Mouse (Mus musculus) myocyte (in vitro differentiated cells): ENCODE measurements around the gene Hmgb2. TPM values are rescaled to one million over a fixed set of nuclear protein-coding genes. Genes with fewer than 3 reads are reported as not detected.
"Not testable (repeated sequence)": the region's sequence is repeated elsewhere in the genome, so short reads cannot be mapped to it uniquely, and the experiment has no call there.

Experiments
- H3K27me3 ChIP-seq: one replicate; pipeline ENCODE4 v1.6.1; 2011; ENCODE audit not compliant: control insufficient read depth, insufficient read depth, insufficient read length
- H3K36me3 ChIP-seq: one replicate; pipeline ENCODE4 v1.6.1; 2011; ENCODE audit not compliant: control insufficient read depth, insufficient read depth
- H3K4me2 ChIP-seq: one replicate; pipeline ENCODE4 v1.6.1; 2011; ENCODE audit warnings: low read depth, control low read depth
- H3K4me3 ChIP-seq: one replicate; pipeline ENCODE4 v1.5.1; 2011; ENCODE audit warnings: mild to moderate bottlenecking, control low read depth, moderate library complexity
- H3K79me2 ChIP-seq: one replicate; pipeline ENCODE4 v1.6.1; 2011; ENCODE audit not compliant: control insufficient read depth, insufficient read depth
- H3ac ChIP-seq: one replicate; pipeline ENCODE4 v1.6.1; 2011; ENCODE audit not compliant: control insufficient read depth, insufficient read length
- CEBPB ChIP-seq: IDR thresholded peaks from 2 replicates; pipeline ENCODE4 v1.6.1; 2011; ENCODE audit warnings: mild to moderate bottlenecking, moderate library complexity; ENCODE audit not compliant: poor library complexity, insufficient read depth, severe bottlenecking
- E2F4 ChIP-seq: IDR thresholded peaks from one replicate; pipeline ENCODE4 v1.6.1; 2011; ENCODE audit warnings: mild to moderate bottlenecking, control low read depth, moderate library complexity; ENCODE audit not compliant: insufficient read depth
- MAX ChIP-seq: IDR thresholded peaks from one replicate; pipeline ENCODE4 v1.6.1; 2011; ENCODE audit warnings: low read depth, mild to moderate bottlenecking, control low read depth
- MYOD1 ChIP-seq, 3 experiments: IDR thresholded peaks; one replicate each; pipeline ENCODE4 v1.6.1; 2011; ENCODE audit warnings: control low read depth in 2 of 3, low read depth in 2 of 3, mild to moderate bottlenecking in 2 of 3, moderate library complexity in 1 of 3; ENCODE audit not compliant: insufficient read length in 2 of 3, control insufficient read depth in 1 of 3
- MYOG ChIP-seq, 3 experiments: IDR thresholded peaks; one replicate each; pipeline ENCODE4 v1.6.1; 2011; ENCODE audit warnings: control low read depth in 2 of 3, low read depth in 2 of 3, mild to moderate bottlenecking in 2 of 3; ENCODE audit not compliant: insufficient read length in 2 of 3, control insufficient read depth in 1 of 3, insufficient read depth in 1 of 3
- POLR2A ChIP-seq: IDR thresholded peaks from one replicate; pipeline ENCODE4 v1.6.1; 2011; ENCODE audit warnings: low read depth, mild to moderate bottlenecking, control low read depth, moderate library complexity; ENCODE audit not compliant: insufficient read length
- POLR2AphosphoS2 ChIP-seq: IDR thresholded peaks from one replicate; pipeline ENCODE4 v1.6.1; 2011; ENCODE audit warnings: low read depth, control low read depth; ENCODE audit not compliant: insufficient read length
- REST ChIP-seq: IDR thresholded peaks from one replicate; pipeline ENCODE4 v1.6.1; 2011; ENCODE audit warnings: mild to moderate bottlenecking, control low read depth, moderate library complexity; ENCODE audit not compliant: insufficient read depth, insufficient read length
- SRF ChIP-seq: IDR thresholded peaks from one replicate; pipeline ENCODE4 v1.6.1; 2011; ENCODE audit warnings: low read depth; ENCODE audit not compliant: control insufficient read depth, insufficient read length
- TCF12 ChIP-seq: IDR thresholded peaks from one replicate; pipeline ENCODE4 v1.6.1; 2011; ENCODE audit warnings: mild to moderate bottlenecking, control low read depth; ENCODE audit not compliant: poor library complexity, insufficient read depth, severe bottlenecking
- TCF3 ChIP-seq: IDR thresholded peaks from one replicate; pipeline ENCODE4 v1.6.1; 2011; ENCODE audit warnings: low read depth, control low read depth; ENCODE audit not compliant: insufficient read length
- USF1 ChIP-seq: IDR thresholded peaks from one replicate; pipeline ENCODE4 v1.6.1; 2011; ENCODE audit warnings: low read depth, mild to moderate bottlenecking, control low read depth, moderate library complexity
- polyA plus RNA-seq: library from polyadenylated mRNA; unstranded; fragments of >200 nt; fragmentation: generic; extraction: Trizol; gene quantifications from one replicate; pipeline ENCODE4 v1.2.1, GENCODE M21; 2012; ENCODE audit warnings: missing spikeins

Hmgb2 gene
- polyA plus RNA-seq, 1 experiment: 24.9 TPM

DNA sequence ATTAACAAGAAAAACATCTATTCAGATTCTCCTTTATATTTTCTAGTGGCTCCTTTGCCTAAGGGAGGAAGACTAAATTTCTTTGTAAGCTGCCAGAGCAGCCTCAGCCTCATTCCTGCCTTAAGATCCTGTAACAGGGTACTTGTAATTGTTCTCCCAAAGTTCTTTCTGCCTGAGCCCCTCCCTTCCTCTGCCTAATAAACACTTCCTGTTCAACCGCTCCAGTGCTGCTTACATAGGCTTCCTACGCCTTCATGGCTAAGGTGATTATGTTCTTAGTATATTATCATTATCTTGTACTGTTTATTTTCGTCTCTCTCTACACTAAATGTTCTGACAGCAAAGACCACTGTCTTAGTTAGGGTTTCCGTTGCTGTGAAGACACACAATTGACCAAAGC, 3.0 kb upstream of the Hmgb2 start:
- peaks cover 10% of the 10 kb centered on the region for H3K79me2 ChIP-seq
- no peak for TF ChIP-seq SRF
- no peak for TF ChIP-seq POLR2AphosphoS2
- TF ChIP-seq REST: no peak
- TF ChIP-seq USF1: no peak
- no peak for TF ChIP-seq TCF12
- TF ChIP-seq CEBPB: no peak
- TF ChIP-seq MAX: no peak
- TF ChIP-seq E2F4: no peak

DNA sequence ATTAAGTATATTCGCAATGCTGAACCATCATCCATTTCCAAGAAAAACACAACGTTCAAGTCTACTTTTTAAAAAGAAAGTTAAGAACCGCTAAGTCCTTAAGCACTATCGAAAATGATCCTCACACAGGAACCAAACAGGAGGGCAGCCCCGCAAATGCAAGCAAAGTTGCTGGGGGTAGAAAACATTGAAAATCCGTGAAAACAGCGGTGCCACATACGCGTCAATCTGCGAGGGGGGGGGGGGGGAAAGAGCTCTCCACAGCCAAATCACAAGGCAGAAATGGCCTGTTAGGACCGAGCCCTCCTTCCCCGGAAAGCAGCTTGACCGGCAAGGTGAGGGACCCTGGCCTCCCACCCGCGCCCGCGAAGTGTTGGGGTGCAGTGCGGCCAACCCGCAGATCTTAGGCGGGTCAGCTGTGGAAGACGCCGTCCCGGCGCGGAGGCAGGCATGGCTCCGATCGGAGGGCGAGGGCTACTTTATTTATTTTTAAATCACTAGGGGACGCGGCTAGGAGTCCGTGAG, 854 bp upstream of the Hmgb2 start:
- H3K36me3 ChIP-seq: peaks cover 8% of the 10 kb centered on the region
- TF ChIP-seq POLR2A (peak; percentile 54), USF1 (no peak), TCF12 (no peak), POLR2AphosphoS2 (peak; percentile 56)
- H3K4me2 ChIP-seq: peak overlapping the region; percentile 74
- peak overlapping the region; percentile 37 for H3ac ChIP-seq
- H3K79me2 ChIP-seq: peaks cover 23% of the 10 kb centered on the region
- peak overlapping the region; percentile 50 for H3K4me3 ChIP-seq
- no peaks in the 10 kb centered on the region for H3K27me3 ChIP-seq

More for the DNA sequence above, 3.0 kb upstream of the Hmgb2 start:
- no peak overlapping the region for H3K4me3 ChIP-seq
- H3K27me3 ChIP-seq: no peaks in the 10 kb centered on the region
- no peak overlapping the region for H3K4me2 ChIP-seq
- H3ac ChIP-seq: no peak overlapping the region
- H3K36me3 ChIP-seq: peaks cover 2% of the 10 kb centered on the region

DNA sequence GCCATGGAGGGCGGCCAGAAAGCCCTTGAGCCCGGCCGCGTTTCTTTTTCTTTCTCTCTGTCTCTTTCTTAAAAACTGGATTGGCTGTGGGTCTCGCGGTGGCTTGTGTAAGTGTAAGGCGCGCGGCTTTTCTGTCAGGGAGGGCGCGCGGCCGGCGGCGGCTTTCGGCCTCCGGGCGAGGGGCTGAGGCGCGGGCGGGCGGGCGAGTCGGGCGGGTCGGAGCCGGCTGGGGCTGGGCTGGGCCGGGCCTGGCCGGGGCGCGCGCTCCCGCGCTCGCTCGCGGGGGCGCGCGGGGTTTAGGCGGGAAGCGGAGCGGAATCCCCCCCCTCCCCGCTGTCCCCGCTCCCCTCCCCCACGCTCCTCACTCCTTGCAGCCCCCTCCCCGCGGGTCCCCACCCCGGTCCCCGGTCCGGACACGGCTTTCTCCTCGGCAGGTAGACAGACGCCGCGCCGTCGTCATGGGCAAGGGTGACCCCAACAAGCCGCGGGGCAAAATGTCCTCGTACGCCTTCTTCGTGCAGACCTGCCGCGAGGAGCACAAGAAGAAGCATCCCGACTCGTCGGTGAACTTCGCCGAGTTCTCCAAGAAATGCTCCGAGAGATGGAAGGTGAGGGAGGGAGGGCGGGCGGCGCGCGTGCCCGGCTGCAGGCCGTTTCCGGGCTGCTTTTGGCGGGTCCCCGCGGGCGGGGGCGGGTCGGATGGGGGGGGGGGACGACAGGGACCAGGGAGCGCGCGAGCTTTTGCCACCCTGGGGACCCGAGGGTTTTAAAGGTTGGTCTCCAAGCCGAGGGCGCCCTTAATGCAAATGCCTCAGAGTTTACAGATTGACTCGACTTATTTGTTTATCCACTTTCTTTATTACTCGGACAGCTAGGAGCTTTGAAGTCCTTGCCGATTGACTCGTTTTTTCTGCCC, 692 bp downstream of the Hmgb2 start:
- Histone ChIP-seq H3K36me3 (peaks cover 18% of the 10 kb centered on the region), H3K79me2 (peaks cover 23% of the 10 kb centered on the region), H3ac (peak overlapping the region; percentile 37), H3K4me2 (peak overlapping the region; percentile 73), H3K4me3 (peak overlapping the region; percentile 50), H3K27me3 (no peaks in the 10 kb centered on the region)
- TF ChIP-seq MYOG (IDR thresholded peaks at IDR 0.05; ENCODE audit: control insufficient read depth in 1 of 3, insufficient read depth in 1 of 3, insufficient read length in 2 of 3, low read depth in 2 of 3) (no peak), SRF (no peak), TCF12 (no peak), REST (no peak), TCF3 (no peak), POLR2A (no peak), POLR2AphosphoS2 (no peak), MYOD1 (IDR thresholded peaks at IDR 0.05; ENCODE audit: control insufficient read depth in 1 of 3, insufficient read length in 2 of 3, low read depth in 2 of 3) (no peak), CEBPB (no peak), E2F4 (no peak), MAX (no peak)

DNA sequence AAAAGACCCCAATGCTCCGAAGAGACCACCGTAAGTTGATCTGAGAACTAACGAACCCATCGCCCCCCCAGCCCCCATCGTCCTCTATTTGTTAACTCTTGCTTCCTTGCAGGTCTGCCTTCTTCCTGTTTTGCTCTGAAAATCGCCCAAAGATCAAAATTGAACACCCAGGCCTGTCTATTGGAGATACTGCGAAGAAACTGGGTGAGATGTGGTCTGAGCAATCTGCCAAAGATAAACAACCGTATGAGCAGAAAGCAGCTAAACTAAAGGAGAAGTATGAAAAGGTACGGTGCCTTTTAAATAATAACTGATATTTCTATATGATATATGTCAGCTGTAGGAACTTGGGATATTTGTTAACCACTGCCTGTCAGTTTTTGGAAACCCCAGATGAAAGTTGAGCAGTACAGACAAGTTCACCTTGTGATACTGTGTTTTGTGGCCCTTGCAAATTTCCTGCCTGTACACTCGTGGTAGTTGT, 1.5 kb downstream of the Hmgb2 start:
- H3K79me2 ChIP-seq: peaks cover 23% of the 10 kb centered on the region
- not testable (repeated sequence) for H3ac ChIP-seq, H3K27me3 ChIP-seq
- peaks cover 24% of the 10 kb centered on the region for H3K36me3 ChIP-seq
- peak overlapping the region; percentile 73 for H3K4me2 ChIP-seq
- peak overlapping the region; percentile 50 for H3K4me3 ChIP-seq

DNA sequence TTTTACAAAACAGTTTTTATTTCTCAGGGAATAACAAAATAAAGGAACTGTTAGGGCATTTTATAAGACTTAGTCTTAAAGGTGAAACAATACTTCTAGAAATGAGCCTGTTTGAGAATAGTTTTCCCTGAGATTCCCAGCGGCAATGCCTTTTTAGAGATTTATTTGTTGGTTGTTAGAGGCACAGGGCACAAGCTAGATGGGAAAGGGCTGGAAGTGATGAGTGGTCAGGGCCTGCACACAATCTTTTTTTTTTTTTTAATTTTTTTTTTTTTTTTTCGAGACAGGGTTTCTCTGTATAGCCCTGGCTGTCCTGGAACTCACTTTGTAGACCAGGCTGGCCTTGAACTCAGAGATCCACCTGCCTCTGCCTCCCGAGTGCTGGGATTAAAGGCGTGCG, 5.0 kb downstream of the Hmgb2 start:
- Histone ChIP-seq H3K36me3 (peaks cover 24% of the 10 kb centered on the region), H3K79me2 (peaks cover 23% of the 10 kb centered on the region)
- not testable (repeated sequence) for H3K4me2 ChIP-seq, H3K27me3 ChIP-seq, H3K4me3 ChIP-seq, H3ac ChIP-seq
- peak; percentile 11 for TF ChIP-seq POLR2AphosphoS2
